Mouse (Mus musculus) lung, postnatal 0 days (tissue): ENCODE results near the gene Pim3.

ENCODE experiments used
- CTCF ChIP-seq: IDR thresholded peaks from 2 replicates; pipeline ENCODE4 v1.5.1; 2016; ENCODE audit warnings: antibody characterized with exemption, mild to moderate bottlenecking
- EP300 ChIP-seq: IDR thresholded peaks from 2 replicates; pipeline ENCODE4 v1.6.1; 2016; ENCODE audit warnings: antibody characterized with exemption, mild to moderate bottlenecking, control low read depth

DNA sequence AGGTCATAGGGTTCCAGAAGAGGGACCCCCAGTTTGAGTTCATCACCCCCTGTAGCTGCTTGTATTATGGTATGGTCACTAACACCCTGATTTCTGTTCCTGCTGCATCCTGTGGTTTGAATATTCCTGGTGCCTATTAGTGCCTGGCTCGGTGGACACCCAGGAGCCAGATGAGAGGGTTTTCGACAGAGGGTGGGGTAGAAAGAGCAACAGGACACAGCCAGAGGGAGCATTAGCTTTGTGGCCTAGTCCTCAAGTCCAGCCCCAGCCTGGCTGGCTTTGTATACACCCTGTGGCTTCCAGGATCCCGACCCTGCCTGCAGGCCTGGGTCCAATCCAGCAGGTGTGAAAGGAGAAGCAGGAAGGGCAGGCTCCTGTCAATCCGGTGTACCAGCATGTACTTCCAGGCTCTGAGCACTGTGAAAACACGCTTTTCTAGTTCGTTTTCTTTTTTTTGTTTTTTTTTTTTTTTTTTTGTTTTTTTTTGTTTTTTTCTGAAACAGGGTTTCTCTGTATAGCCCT lies 6.0 kb upstream of the Pim3 start:
- TF ChIP-seq CTCF (no peak), EP300 (no peak)
